Mouse (Mus musculus): ENCODE results near the gene Zfp148. TPM values are rescaled to one million over a fixed set of nuclear protein-coding genes. Genes with fewer than 3 reads are reported as not detected.
"Not testable (repeated sequence)": the region's sequence is repeated elsewhere in the genome, so short reads cannot be mapped to it uniquely, and the experiment has no call there.

Zfp148 gene
- total RNA-seq, 1 experiment from 2014 or later, result 66.8 TPM

DNA sequence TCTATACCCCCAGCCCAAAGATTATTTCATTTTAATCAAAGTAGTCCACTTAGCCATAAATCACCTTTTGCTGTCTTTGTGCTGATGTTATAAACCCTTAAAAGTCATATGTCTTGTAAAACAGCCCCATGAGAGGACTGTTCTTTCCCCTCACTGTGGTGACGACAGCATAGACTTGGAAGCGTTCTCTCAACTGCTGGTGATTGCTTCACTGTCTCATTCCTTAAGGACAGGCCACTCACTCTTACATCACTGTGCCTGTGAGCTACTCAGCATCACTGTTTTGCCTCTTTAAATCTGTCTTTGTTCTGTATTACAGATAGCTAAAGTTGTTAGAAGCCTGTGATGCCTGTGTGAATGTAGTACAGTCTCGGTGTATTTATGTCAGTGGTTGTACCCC is 80.8 kb downstream of the Zfp148 start:
- peak; percentile 55 for DNase-seq

DNA sequence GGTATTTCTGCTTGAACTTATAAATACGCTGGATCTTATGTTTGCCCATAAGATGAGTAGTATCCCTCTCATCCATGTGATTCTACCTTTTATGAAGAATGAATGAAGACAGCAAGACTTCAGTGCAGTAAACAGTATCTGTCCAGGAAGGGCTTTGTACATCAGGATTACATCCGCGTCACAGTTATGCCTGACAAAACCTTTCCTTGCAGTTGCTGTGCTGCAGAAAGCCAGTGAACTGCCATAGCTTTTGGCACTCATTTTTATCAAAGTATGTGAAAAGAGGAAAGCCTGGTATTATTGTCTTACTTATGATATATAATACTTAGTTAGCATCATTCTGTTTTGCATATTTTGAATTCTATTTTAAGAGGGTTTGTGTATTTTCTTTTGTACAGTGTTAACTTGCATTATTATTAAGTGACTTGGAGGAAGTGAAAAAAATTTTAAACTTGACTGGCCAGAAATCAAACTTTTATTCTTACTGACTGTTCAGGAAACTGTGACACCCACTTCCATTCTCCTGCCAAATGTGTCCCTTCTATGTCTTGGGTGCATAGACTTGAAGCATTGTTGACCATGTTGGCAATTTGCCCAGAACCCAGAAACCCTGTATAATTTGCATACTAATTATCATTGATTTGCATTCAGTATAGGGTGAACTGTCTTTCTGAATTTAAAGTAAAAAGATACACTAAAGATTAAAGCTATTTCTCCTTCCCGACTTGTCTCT is 84.0 kb downstream of the Zfp148 start:
- no peak for DNase-seq

DNA sequence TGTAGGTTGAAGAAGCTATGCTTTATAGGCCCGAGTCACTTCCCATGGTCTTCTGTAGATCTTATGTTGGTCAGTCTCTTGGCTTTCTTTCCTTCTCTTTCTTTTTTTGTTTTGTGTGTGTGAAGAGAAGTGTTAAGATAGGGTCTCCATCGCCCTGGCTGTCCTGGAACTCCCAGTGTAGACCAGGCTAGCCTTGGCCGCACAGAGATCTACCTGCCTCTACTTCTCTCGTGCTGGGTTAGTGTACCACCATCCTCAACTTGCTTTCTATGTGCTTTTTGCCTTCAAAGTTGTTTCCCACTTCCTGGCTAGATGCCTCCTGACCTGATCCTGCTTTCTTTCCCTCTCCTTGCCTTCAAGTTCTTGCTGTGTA is 84.6 kb downstream of the Zfp148 start:
- no peak for DNase-seq

DNA sequence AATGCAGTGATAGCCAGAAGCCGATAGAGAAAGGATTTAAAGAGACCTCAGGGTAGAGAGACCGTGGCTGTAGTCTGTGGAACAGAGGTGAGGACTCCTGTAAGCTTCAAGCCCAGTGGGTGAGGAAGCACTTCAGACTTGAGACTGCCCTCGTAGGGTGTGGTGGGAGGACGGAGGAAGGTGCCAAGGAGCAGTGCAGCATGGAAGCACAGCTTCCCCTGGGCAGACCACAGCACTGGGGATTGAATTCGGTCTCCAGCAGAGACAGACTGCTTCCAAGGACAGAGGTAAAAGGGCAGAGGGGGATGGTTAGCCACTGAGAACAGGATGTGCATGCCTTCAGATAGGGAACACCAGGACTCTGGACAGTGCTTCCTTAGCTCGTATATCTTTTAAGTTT is 86.8 kb downstream of the Zfp148 start:
- DNase-seq, result peak; percentile 58

DNA sequence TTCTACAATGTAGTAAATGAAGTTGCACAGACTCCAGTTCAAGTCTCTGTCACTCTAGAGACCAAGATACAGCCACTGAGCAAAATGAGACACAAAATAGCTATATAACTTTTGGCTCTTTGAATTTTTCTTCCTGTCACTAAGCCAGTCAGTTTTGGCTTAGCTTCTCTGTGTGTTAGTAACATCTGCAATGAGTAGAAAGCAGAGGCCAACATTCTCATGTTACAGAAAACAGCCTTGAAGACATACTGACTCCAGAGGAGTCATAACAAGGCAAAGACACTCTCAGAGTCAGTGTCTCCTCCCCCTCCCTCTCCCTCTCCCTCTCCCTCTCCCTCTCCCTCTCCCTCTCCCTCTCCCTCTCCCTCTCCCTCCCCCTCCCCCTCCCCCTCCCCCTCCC is 89.3 kb downstream of the Zfp148 start:
- no peak for DNase-seq

DNA sequence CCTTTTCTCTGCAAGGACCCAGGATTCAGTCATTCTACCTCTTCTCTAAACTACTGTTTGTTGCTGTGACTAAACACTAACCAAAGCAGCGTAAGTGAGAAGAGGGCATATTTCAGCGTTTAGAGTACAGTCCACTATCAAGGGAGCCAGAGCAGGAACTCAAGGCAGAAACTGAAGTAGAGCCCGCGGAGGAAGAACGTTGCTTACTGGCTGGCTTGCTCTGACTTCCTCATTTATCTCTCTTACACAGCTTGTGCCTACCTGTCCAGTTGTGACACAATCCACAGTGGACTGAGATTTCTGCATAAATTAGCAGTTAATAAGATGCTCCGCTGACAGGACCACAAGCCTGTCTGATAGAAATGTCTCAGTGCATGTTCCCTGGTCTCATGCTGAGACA is 93.7 kb downstream of the Zfp148 start:
- DNase-seq, result no peak

DNA sequence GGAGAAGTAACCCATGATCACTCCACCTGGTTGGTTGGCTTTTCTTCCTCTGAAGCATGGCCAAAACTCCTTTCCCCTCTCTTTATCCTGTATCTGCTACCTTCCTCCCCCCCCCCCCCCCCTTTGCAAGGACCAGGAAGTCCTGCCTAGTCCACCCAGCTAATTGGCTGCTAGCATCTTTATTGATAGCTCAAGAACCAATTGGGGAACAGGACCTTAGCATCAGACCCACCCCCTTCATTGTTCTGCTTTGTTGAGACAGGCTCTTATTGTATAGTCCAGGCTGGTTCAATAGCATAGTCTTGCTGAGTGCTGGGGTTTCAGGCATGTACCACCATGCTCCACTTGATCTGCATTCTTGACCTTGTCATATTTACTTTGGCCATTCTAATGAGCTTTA is 99.3 kb downstream of the Zfp148 start:
- DNase-seq, result no peak

DNA sequence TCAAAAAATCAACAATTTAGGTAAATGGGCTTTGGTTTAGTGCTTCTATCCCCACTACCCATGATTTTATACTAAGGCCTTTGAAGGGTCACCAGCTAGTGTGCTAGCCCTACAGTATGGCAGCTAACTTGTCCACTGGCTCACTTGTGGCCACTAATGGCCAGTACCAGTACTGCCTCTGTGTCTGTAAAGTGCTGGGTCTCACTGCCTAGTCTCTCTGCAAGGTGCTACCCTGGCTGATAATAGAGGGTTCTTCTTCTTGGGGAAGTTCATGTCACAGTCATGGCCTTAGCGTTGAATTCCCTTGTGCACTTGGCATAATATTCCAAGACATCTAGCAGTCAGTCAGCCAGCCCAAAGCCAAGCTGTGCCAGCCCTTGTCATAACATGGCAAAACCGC is 100.5 kb downstream of the Zfp148 start:
- DNase-seq, result peak; percentile 47

DNA sequence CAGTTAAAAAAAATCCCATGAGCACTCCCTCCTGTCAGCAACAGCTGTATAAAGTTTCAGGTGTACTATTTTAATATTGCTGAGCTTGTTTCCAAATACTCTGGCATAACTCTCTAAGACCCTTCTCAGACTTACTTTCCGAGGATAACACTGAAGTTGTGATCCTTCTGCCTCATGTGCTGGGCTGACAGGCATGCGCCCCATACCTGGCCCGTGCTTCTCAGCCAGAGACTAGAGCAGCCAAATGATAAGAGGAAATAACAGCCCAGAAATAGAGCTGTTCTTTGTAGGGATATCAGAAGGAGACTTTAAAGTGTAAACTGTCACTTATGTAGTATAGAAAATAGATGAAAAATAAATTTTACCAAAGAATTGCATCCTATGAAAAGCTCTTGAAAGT is 101.7 kb downstream of the Zfp148 start:
- DNase-seq, result no peak

DNA sequence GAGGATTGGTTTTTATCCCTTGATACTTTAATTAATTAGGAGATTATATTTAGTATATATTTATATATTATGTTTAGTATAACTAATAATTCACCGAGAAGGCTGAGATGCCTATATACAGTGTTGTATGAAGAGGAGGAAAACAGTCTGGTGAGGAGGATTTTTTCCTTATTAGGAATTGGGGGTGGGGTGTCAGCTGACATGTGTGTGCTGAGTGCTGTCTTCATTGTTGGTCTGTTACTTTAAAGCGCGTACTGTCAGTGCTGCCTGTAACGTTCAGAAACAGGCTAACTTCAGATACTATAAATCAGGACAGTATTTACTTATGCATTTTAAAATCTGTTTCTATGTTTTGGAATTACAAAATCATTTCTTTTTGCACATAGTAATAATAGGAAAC is 107.1 kb downstream of the Zfp148 start:
- DNase-seq, result no peak

DNA sequence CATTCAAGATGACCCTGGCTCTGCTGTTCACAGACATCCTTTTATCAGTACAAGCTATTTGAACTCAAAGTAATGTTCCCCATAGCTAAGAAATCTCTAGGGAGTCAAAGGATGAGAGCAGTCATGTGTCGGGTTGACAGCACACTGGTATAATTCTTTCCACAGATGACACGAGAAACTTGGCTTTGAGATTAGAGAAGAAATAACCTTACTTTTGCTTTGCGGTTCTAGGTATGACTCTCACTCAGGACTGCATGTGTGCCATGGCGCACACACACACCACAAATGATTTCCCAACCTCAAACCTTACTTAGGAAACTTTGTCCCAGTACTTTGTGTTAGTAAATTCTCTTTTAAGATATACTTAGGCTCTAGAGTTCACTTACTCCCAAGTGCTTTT is 113.7 kb downstream of the Zfp148 start:
- DNase-seq, result no peak

DNA sequence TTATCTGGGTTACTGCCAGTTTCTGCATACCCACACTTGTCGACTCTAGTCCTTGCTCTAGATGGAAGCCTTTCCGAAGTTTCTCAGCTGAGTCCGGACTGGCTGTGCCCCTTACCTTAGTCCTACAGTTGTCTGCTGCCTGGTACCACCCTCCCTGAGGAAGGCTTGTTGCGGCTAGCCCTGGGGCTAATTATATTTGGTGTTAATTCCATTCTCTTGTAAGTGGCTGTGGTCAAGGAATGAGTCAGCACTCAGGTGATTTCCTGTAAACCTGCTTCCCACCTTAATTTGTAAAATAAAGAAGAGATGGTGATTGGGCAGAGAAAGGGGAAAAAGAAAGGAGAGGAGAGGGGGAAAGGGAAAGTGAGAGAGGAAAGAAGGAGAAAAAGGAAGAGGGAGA is 127.4 kb downstream of the Zfp148 start:
- no peak for DNase-seq

DNA sequence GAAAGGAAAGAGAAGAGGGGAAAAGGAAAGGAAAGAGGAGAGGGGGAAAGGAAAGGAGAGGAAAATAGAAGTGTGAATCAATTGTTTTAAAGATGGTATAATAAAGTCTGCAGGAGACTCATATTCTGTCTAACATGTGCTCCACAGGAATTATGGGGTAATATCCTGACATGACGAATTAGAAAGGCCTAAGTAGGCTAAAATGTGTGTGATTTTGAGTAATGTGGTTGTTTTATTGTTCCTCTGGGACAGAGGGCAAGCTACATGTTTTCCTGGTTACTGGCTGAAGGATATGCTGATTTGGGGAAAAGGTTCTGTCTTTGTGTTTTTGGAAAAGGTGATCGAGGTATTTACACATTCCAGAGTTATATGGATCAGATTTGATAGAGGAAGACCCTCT is 128.6 kb downstream of the Zfp148 start:
- DNase-seq, result not testable (repeated sequence)

DNA sequence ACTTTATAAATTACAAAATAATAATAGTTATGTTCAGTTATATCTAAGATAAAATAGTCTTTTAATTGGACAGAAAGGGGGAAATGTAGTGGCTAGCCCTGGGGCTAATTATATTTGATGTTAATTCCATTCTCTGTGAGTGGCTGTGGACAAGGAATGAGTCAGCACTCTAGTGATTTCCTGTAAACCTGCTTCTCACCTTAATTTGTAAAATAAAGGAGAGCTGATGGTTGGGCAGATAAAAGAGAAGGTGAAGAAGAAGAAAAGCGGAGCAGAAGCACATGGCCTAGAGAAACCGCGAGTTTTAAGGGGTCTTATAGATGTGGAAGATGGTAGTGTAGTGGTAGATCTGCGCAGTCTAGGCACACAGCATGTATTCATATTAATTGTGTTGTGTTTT is 130.2 kb downstream of the Zfp148 start:
- DNase-seq, result not testable (repeated sequence)

DNA sequence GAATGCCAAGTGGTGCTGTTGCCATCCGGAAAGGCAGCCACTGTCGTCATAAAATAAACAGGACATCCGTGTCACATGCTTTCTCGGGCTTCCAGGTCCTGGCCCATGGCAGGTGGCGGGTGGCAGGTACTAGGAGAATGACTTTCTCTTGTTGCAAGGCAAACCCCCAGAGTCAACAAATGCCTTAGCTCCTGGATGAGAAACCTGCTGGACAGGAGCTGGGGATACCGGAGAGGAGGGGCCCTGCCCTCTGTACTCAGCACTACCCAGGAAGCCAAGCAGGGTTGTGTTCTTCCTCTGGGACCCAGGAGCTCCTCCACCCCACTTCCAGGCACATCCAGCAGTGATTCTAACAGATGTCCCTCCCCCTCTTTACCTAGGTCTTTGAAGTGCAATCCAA is 131.9 kb downstream of the Zfp148 start:
- no peak for DNase-seq

DNA sequence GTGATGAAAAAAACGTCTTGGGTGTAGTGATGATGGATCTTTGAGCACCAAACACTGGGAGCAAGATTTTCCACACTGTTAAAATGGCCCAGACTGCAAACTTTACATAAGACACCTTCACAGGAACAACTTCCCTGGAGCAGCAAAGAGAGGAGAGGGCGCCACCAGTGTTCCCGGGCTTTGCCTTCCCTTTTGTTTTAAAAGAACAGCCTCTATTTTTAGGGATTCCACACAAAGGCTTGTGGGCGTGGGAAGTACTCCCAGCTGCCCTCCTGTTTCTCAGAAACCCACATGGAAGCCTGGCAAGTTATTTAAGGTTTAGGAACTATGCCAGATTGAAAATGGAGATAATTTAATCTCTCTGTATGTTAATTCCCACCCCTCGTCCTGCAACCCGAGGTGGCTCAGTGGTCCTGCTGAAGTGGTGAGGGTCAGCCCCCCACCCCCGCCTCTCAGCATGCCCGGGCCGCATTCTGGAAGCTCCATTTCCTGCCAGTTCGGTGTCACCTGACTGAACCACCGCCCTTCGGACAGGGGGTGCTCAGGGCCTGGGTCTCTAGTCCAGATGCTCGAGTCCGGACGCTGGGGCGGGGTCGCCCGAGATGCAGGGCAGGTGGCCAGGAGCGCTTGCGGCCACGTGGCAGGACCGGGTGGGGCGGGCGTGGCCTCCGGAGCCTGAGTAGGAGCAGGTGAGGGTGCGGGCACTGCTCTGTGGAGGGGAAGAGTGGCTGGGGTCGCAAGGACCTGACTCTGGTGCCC is 136.3 kb downstream of the Zfp148 start, which contains the start of gene Slc12a8:
TSS of gene Slc12a8 (plus strand) at position 522 of the 759 bp plus-strand sequence.
- DNase-seq, result peak; percentile 32

DNA sequence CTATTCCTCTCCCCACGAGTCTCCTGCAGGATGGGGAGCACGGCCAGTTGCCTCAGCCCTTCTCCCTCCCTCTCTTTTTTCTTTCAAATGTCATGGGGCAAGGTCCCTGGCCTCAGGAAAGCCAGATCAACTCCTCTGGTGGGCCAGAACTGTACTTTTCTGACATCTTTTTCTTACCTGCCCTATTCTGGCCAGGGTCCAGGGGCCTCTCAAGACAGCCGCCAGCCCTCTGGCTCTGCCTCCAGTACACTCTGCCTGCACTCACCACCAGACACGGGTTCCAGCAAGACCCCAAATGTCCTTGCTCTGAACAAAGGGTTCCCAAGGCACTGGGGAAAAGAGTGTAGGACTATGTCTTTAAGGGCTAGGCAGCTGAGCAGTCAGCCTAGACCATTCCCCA is 137.0 kb downstream of the Zfp148 start:
- DNase-seq, result no peak

DNA sequence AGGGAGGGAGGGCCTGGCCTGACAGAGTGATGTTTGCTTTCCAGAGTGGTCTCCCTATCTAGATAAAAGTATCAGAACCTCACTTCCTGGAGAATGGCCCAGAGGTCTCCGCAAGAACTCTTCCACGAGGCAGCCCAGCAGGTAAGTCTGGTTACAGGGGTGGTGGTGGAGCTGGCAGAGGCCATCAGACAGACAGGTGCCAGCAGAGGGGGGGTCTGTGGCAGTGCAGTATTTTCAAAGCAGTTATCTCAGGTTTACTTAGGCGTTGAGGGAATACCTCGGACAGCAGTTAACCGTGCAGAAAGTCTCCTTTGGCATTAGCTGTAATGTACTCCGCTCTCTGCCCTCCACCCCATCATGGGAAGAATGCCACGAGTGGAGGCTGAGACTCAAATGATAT is 137.6 kb downstream of the Zfp148 start:
- no peak for DNase-seq

DNA sequence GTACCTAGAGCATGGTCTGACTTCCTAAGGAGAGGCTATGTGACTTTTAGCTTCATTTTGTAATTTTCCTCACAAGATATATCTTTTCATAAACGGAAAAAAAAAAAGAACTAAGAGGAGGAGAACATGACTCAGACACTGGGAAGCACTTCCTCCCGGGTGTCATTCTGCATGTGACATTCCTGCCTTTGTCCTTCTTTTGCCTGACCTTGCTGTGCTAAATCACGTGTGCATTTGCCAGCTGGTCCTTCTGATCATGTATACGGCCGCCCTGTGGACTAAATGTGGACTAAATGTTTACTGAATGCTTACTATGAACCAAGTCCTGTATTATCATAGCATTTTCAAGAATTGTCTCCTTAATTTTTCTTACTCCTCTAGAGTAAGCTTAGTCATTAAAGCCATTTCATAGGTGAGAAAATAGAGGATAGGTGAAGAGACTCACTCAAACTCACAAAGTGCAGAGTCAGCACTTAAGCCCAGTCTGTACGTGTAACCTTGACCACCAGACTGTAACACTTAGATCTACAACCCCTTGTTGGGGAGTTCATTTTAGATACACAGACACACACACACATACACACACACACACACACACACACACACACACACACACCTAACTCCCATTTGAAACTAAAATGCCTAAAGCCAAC is 139.4 kb downstream of the Zfp148 start:
- peak; percentile 61 for DNase-seq

DNA sequence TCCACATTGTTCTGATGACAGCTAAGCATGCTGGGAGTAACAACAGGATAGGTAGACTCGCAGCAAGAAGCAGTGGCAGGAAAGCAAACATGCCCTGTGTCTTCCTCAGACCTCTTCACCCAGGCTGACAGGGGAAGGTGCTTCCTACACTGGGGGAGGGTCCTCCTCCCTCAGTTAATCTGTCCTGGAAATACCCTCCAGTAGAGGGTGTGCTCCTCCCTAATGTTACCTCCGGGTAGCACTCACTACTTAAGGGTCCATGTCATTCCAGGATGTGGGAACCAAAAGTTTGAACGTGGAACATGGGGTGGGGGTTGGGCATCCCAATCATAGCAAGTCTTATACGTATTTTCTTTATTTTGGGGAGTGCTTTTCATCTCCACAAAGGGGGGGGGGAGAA is 141.9 kb downstream of the Zfp148 start:
- no peak for DNase-seq

DNA sequence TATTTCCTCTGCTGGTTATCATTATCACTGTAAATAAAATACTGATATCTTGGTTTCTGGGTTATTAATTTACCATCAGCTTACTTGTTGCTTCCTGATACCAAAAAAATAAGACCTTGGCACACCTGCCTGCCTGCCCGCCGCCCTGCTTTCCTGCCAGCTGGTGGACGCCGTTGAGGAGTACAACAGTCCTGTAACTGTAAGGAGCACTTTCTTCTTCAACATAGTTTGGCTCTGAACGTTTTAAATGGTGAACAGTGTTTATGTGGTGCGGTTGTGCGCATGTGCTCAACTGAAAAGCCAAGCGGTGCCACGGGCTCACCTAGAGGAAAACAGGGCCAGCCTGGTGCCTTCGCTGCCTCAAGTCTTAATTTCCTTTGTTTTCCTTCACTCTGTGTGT is 142.9 kb downstream of the Zfp148 start:
- DNase-seq, result no peak

DNA sequence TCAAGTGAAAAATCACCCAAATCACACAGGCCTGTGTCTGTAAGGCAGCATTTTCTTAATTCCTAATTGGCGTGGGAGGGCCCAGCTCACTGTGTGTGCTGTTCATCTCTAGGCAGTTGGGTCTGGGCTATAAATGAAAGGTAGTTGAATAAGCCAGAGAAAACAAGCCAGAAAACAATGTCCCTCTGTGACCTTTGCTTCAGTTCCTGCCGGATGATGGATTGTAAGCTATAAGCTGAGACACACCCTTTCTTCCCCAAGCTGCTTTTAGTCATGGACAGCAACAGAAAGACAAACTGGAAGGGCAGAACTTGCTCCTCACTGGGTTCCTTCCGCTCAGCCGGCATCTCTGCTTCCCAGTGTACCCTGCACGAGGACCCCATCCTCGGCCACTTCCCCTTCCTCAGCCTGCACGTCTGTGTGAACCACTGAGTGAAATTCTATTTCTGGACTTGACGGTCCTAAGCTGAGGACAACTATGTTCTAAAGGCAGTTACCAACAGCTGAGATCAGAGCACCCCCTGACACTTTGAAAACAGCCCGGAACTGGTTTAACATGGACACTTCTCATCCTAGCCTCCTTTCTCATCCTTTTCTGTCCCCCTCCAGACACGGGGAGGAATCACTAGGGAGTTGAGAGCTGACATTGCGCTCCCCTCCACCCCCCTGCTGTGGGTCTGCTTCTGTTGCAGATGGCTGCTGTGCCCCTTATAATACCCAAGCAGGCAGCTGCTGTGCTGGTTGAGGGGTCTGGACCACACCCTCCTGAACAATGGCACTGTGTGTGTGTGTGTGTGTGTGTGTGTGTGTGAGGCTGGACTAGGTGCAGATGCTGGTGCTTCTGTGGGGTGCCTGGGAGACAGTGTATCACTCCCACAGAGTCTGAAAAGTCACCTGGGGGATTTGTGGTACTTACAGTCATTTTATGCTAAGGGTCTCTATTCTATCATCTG is 149.1 kb downstream of the Zfp148 start:
- DNase-seq, result no peak
